Mouse (Mus musculus) forebrain, embryonic 15.5 days (tissue): ENCODE measurements around the gene 1110051M20Rik. TPM values are rescaled to one million over a fixed set of nuclear protein-coding genes. Genes with fewer than 3 reads are reported as not detected.
A peak's percentile ranks its signal among the peaks of the same experiment; 100 is the strongest.

Experiments used
- ATAC-seq: fragments of 200-750 bp; cut with Nextera tagmentation; replicated peaks from 2 replicates; pipeline ENCODE4 v1.8.0; 2017; ENCODE audit warnings: mild to moderate bottlenecking, moderate TSS enrichment, moderate library complexity
- H3K27ac ChIP-seq: fragments of 300-500 bp; sonication (generic); replicated peaks from 2 replicates; pipeline ENCODE4 v1.5.1; 2015; ENCODE audit warnings: mild to moderate bottlenecking, inconsistent platforms
- H3K27me3 ChIP-seq: fragments of 300-500 bp; sonication (generic); 2 replicates; pipeline ENCODE4 v1.6.1; 2015; ENCODE audit warnings: inconsistent platforms
- H3K36me3 ChIP-seq: fragments of 300-500 bp; sonication (generic); 2 replicates; pipeline ENCODE4 v1.6.1; 2015; ENCODE audit warnings: mild to moderate bottlenecking, inconsistent platforms
- H3K4me1 ChIP-seq: fragments of 300-500 bp; sonication (generic); 2 replicates; pipeline ENCODE4 v1.6.1; 2015; ENCODE audit warnings: inconsistent platforms
- H3K4me2 ChIP-seq: fragments of 300-500 bp; sonication (generic); replicated peaks from 2 replicates; pipeline ENCODE4 v1.6.1; 2015; ENCODE audit warnings: mild to moderate bottlenecking, inconsistent platforms
- H3K4me3 ChIP-seq: fragments of 300-500 bp; sonication (generic); 2 replicates; pipeline ENCODE4 v1.5.1; 2015; ENCODE audit warnings: mild to moderate bottlenecking, inconsistent platforms
- H3K9ac ChIP-seq: fragments of 300-500 bp; sonication (generic); replicated peaks from 2 replicates; pipeline ENCODE4 v1.6.1; 2015; ENCODE audit warnings: mild to moderate bottlenecking, inconsistent platforms
- H3K9me3 ChIP-seq: fragments of 300-500 bp; sonication (generic); 2 replicates; pipeline ENCODE4 v1.6.1; 2016; ENCODE audit warnings: inconsistent platforms
- WGBS: fragments of 180-500 bp; shearing (Covaris S2); methylation state at CpG from one replicate; pipeline ENCODE4 v1.1.7; 2015; ENCODE audit warnings: mixed read lengths; 5-methylcytosine and 5-hydroxymethylcytosine counted together
- polyA plus RNA-seq: library from polyadenylated mRNA; unstranded; fragments of >200 nt; fragmentation: Nextera tagmentation; extraction: Ambion mirVana; gene quantifications from 2 replicates; pipeline ENCODE4 v1.2.1, GENCODE M21; 2015

Gene 1110051M20Rik
- polyA plus RNA-seq, 1 experiment from 2014 or later: 168 TPM

DNA sequence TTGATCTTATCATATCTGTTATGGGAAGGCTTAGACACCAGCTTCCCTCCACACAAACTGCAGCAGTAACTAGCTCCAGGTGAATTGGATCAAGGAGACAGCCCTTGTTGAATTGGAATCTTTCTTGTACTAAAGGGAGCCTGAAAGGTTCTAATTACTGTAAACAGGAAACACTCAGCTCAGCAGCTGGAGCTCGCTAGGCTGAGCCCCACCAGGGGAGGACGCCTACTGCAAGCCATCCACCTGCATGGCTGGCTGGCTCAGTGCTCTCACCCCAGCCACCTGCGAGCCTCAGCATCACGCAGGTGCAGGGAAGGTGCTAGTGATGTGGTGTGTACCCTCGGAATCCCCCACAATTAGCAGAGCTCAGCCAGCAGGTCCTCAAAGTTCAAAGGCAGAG lies 135.8 kb downstream of the 1110051M20Rik start:
- WGBS: 59% methylated on average over 5 of the region's 5 CpGs
- Histone ChIP-seq H3K9ac (no peak overlapping the region), H3K27ac (no peak overlapping the region), H3K9me3 (no peaks in the 10 kb centered on the region), H3K4me1 (peaks cover 10% of the 10 kb centered on the region; the same call in 1 of the 2 replicates), H3K4me3 (no peak overlapping the region), H3K36me3 (no peaks in the 10 kb centered on the region), H3K27me3 (no peaks in the 10 kb centered on the region), H3K4me2 (no peak overlapping the region)
- ATAC-seq: no peak

GRCm38 (mm10) chr2:91306589-91306988 lies 137.9 kb downstream of the 1110051M20Rik start:
- Histone ChIP-seq H3K9ac (no peak overlapping the region), H3K27me3 (no peaks in the 10 kb centered on the region), H3K4me2 (no peak overlapping the region), H3K4me1 (0 out of 2 replicates have a peak, but pooled peaks cover 3% of the 10 kb centered on the region), H3K4me3 (no peak overlapping the region), H3K36me3 (no peaks in the 10 kb centered on the region), H3K27ac (no peak overlapping the region), H3K9me3 (no peaks in the 10 kb centered on the region)
- no peak for ATAC-seq

DNA sequence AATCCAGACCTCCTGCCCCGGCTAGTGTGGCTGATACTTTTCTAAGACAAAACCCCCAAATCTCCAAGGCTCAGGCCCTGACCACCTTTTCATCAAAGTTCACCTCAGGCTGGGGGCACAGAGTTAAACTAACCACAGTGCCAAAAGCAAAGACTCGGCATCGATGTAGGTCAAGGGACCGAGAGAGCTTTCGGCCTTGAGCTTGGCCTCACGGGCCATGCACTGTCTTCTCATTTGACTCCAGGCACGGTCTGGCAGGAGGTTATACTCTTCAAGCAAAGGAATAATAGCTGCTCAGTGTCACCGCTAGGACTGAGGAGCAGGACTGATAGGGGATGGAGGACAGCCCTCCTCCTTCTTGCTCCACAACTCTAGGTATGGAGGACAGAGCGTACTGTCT lies 138.6 kb downstream of the 1110051M20Rik start:
- no peaks in the 10 kb centered on the region for H3K9me3 ChIP-seq
- ATAC-seq: no peak

GRCm38 (mm10) chr2:91302845-91303244 lies 141.7 kb downstream of the 1110051M20Rik start:
- no peak overlapping the region for H3K4me2 ChIP-seq
- 0 out of 2 replicates have a peak, but pooled peaks cover 3% of the 10 kb centered on the region for H3K4me1 ChIP-seq
- H3K4me3 ChIP-seq: no peak overlapping the region
- no peaks in the 10 kb centered on the region for H3K9me3 ChIP-seq
- H3K36me3 ChIP-seq: no peaks in the 10 kb centered on the region
- no peaks in the 10 kb centered on the region for H3K27me3 ChIP-seq
- ATAC-seq: no peak
- H3K9ac ChIP-seq: no peak overlapping the region
- H3K27ac ChIP-seq: no peak overlapping the region
- WGBS: 77% methylated on average over 3 of the region's 3 CpGs

More for the DNA sequence above, 138.6 kb downstream of the 1110051M20Rik start:
- 93% methylated on average over 9 of the region's 9 CpGs for whole genome bisulfite sequencing
- H3K4me1 ChIP-seq: 0 out of 2 replicates have a peak, but pooled peaks cover 3% of the 10 kb centered on the region
- H3K4me2 ChIP-seq: no peak overlapping the region
- H3K9ac ChIP-seq: no peak overlapping the region
- H3K4me3 ChIP-seq: no peak overlapping the region
- H3K27me3 ChIP-seq: no peaks in the 10 kb centered on the region
- H3K36me3 ChIP-seq: no peaks in the 10 kb centered on the region
- H3K27ac ChIP-seq: no peak overlapping the region

DNA sequence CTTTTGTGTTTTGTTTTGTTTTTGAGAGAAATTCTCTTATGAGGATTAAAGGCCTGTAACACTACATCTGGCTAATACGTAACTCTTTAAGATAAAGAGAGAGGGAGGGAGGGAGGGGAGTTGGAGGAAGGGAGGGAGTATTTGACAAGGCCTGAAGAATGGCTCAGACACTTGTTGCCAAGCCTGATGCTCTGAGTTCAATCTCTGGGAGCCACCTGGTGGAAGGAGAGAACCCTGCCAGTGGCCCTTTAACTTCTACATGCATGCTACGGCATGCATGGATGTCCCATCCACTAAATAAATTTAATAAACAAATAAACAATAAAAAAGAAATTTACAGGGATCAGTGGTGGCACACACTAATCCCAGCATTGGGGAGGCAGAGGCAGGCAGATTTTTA lies 142.7 kb downstream of the 1110051M20Rik start:
- Histone ChIP-seq H3K36me3 (no peaks in the 10 kb centered on the region), H3K4me2 (no peak overlapping the region), H3K9me3 (no peaks in the 10 kb centered on the region), H3K4me3 (no peak overlapping the region), H3K9ac (no peak overlapping the region), H3K4me1 (no peaks in the 10 kb centered on the region), H3K27me3 (no peaks in the 10 kb centered on the region), H3K27ac (no peak overlapping the region)
- 83% methylated on average over 2 of the region's 2 CpGs for WGBS
- no peak for ATAC-seq

DNA sequence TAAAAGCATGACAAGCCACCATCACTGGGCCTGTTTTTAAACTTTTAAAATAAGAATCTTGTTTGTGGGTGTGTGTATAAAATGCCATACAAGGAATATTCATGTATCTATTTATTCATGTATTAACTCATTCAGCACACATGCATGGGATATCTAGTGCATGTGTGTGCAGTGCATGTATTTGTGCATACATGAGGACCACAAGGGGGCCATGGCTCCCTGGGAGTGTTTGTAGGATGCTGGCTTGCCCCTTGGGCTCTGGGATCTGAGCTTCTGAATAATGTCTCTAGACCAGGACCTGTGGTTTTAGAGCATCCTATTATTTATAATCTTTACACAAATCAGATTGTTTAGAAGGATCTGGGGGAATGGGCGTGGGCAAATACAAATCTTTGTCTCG lies 143.7 kb downstream of the 1110051M20Rik start:
- no peaks in the 10 kb centered on the region for H3K27me3 ChIP-seq
- H3K4me3 ChIP-seq: no peak overlapping the region
- H3K4me1 ChIP-seq: no peaks in the 10 kb centered on the region
- WGBS: 89% methylated on average over 2 of the region's 2 CpGs
- ATAC-seq: no peak
- H3K4me2 ChIP-seq: no peak overlapping the region
- no peaks in the 10 kb centered on the region for H3K36me3 ChIP-seq
- no peak overlapping the region for H3K9ac ChIP-seq
- H3K9me3 ChIP-seq: no peaks in the 10 kb centered on the region
- H3K27ac ChIP-seq: no peak overlapping the region

GRCm38 (mm10) chr2:91299156-91299555 lies 145.3 kb downstream of the 1110051M20Rik start:
- WGBS: 72% methylated on average over 3 of the region's 3 CpGs
- H3K4me2 ChIP-seq: no peak overlapping the region
- no peak overlapping the region for H3K27ac ChIP-seq
- ATAC-seq: no peak
- H3K4me1 ChIP-seq: no peaks in the 10 kb centered on the region
- no peaks in the 10 kb centered on the region for H3K9me3 ChIP-seq
- H3K36me3 ChIP-seq: no peaks in the 10 kb centered on the region
- no peak overlapping the region for H3K9ac ChIP-seq
- no peak overlapping the region for H3K4me3 ChIP-seq
- H3K27me3 ChIP-seq: no peaks in the 10 kb centered on the region

DNA sequence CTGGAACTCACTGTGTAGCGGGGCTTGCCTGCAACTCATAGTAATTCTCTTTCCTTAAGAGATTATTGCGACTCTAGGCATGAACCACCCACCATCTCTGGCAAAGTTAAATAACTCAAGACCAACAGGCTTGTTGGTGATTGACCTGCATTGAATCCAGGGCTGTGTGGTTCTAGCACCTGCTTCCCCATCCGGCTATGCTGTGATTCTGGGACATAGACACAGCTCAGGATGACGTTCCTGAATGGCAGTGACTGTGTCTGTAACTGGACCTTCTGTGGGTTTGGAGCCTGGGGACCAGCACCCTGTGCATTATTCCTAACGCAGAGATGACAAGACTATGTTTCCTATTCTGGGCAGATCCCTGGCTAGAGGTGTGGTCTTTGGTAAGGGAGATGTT lies 148.6 kb downstream of the 1110051M20Rik start:
- ATAC-seq: no peak
- Histone ChIP-seq H3K9me3 (no peaks in the 10 kb centered on the region), H3K27ac (no peak overlapping the region), H3K4me3 (no peak overlapping the region), H3K4me1 (peaks cover 10% of the 10 kb centered on the region), H3K9ac (no peak overlapping the region), H3K4me2 (no peak overlapping the region), H3K36me3 (no peaks in the 10 kb centered on the region), H3K27me3 (no peaks in the 10 kb centered on the region)
- WGBS: 88% methylated on average over 5 of the region's 5 CpGs

DNA sequence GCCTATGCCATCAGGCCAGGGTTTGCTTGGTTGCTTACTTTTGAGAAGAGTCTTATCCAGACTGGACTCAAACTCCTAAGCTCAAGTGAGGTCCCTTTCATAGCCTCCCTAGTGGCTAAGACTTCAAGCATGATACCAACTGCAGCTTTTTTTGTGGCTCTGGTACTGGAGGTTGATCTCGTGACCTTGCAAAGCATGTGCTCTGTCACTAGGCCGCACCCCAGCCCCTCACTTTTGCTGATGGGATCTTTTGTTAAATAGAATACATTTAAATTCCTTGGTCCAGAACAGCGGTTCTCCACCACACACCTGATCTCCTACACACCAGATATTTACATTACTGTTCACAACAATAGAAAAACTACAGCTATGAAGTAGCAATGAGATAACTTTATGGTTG lies 150.3 kb downstream of the 1110051M20Rik start:
- no peak for ATAC-seq
- WGBS: 95% methylated on average over 3 of the region's 3 CpGs

GRCm38 (mm10) chr2:91291197-91292007 lies 153.1 kb downstream of the 1110051M20Rik start:
- Histone ChIP-seq H3K4me3 (no peak overlapping the region), H3K4me2 (no peak overlapping the region), H3K9ac (no peak overlapping the region), H3K9me3 (no peaks in the 10 kb centered on the region), H3K27me3 (no peaks in the 10 kb centered on the region), H3K36me3 (no peaks in the 10 kb centered on the region), H3K27ac (peak overlapping the region; percentile 55; the same call in 1 of the 2 replicates), H3K4me1 (peaks cover 11% of the 10 kb centered on the region)
- WGBS: 56% methylated on average over 12 of the region's 12 CpGs
- ATAC-seq: peak; percentile 29; the same call in 1 of the 2 replicates

More for the DNA sequence above, 150.3 kb downstream of the 1110051M20Rik start:
- no peak overlapping the region for H3K4me3 ChIP-seq
- H3K9me3 ChIP-seq: no peaks in the 10 kb centered on the region
- H3K4me2 ChIP-seq: no peak overlapping the region
- H3K36me3 ChIP-seq: no peaks in the 10 kb centered on the region
- peaks cover 11% of the 10 kb centered on the region for H3K4me1 ChIP-seq
- H3K27ac ChIP-seq: no peak overlapping the region
- no peaks in the 10 kb centered on the region for H3K27me3 ChIP-seq
- H3K9ac ChIP-seq: no peak overlapping the region

GRCm38 (mm10) chr2:91287563-91287962 lies 156.9 kb downstream of the 1110051M20Rik start:
- Histone ChIP-seq H3K4me1 (peaks cover 28% of the 10 kb centered on the region), H3K27ac (no peak overlapping the region), H3K4me3 (no peak overlapping the region), H3K4me2 (no peak overlapping the region), H3K27me3 (no peaks in the 10 kb centered on the region), H3K9me3 (no peaks in the 10 kb centered on the region), H3K9ac (no peak overlapping the region), H3K36me3 (no peaks in the 10 kb centered on the region)
- 89% methylated on average over 6 of the region's 6 CpGs for WGBS
- no peak for ATAC-seq

DNA sequence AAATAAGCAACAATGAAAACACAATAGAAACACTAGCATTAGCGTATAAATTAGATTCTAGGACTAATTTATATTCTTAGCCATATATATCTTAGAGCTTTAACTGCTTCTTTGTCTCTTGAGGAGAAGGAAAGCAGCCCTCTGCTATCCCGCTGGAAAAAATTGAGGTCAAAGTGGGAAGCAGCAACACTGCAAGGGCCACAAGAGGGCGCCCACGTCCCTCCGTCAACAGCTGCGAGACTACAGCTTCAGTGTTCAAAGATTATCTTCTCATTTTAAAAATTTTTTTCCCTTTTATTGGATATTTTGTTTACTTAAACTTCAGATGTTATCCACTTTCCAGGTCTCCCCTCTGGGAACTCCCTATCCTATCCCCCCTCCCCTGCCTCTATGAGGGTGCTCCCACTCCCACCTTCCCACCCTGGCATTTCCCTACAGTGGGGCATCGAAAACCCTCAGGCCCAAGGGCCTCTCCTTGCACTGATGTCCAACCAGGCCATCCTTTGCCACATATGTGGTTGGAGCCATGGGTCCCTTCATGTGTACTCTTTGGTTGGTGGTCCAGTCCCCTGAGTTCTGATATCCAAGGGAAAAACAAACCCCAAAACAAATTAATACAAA lies 158.5 kb downstream of the 1110051M20Rik start:
- H3K9me3 ChIP-seq: no peaks in the 10 kb centered on the region
- H3K27ac ChIP-seq: no peak overlapping the region
- no peak overlapping the region for H3K4me3 ChIP-seq
- H3K9ac ChIP-seq: no peak overlapping the region
- no peaks in the 10 kb centered on the region for H3K27me3 ChIP-seq
- H3K4me2 ChIP-seq: no peak overlapping the region
- H3K4me1 ChIP-seq: peaks cover 19% of the 10 kb centered on the region
- ATAC-seq: peak; percentile 43; the same call in 1 of the 2 replicates
- H3K36me3 ChIP-seq: no peaks in the 10 kb centered on the region
- 14% methylated on average over 7 of the region's 7 CpGs for WGBS
